Mouse (Mus musculus) spleen, embryonic (tissue): ENCODE results near the gene AC124502.3.

Experiments used
- CTCF ChIA-PET: fragments of 350-600 bp; sonication (Branson Sonifier 250); formaldehyde crosslinking; loops from one replicate; lab custom pipeline; 2022; lab: Charles Lee

Gene AC124502.3

DNA sequence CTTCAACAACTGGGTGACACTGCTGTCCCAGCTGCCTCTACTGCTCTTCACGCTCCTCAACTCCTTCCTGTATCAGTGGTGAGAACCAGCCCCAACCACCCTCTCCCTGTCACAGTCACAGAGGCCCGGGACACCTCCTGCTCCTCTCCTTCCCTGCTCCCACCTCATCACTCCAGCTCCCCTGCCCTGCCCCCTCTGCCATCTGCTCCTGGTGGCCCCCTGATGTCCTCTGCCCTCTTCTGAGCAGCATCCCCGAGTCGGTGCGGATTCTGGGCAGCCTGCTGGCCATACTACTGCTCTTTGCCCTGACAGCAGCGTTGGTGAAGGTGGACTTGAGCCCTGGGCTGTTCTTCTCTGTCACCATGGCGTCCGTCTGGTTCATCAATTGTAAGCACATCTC, 12.6 kb upstream of the AC124502.3 start:
- CTCF ChIA-PET = no interaction called here

DNA sequence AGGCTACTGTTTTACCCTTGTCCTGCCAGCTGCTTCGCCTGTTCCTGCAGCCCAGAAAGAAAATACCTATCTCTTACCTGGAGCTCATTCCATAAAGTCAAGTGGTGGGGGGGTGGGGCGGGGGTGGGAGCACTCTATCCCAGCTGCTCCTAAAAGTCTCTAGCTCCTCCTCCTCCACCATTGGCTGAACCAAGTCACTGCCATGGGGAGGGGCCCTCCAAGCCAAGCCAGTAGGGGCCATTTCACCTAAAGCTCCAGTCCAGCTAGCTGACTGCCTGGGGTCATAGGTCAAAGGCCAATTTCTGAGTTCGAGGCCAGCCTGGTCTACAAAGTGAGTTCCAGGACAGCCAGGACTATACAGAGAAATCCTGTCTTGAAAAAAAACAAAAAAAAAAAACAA, 6.0 kb upstream of the AC124502.3 start:
- CTCF ChIA-PET = interaction anchor here (1.0 kb wide), 1 partner anchor 10 kb away, joined by 4 read pairs; no protein-coding TSS in a partner anchor

DNA sequence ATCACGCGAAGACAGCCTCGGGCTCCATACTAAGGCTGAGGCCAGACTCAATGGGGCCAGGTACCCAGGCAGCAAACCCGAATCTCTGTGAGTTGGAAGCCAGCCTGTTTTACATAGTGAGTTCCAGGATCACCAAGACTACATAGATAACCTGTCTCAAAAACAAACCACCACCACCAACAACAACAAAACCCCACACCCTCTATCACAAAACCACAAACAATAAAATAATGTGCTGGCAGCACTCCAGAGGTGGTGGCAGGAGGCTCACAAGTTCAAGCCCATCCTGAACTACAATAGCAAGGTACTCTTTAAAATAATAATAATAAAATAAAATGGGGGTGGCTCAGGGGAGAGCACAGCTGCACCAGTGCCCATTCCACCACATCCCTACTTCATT, 2.1 kb upstream of the AC124502.3 start:
- CTCF ChIA-PET = no interaction called here

DNA sequence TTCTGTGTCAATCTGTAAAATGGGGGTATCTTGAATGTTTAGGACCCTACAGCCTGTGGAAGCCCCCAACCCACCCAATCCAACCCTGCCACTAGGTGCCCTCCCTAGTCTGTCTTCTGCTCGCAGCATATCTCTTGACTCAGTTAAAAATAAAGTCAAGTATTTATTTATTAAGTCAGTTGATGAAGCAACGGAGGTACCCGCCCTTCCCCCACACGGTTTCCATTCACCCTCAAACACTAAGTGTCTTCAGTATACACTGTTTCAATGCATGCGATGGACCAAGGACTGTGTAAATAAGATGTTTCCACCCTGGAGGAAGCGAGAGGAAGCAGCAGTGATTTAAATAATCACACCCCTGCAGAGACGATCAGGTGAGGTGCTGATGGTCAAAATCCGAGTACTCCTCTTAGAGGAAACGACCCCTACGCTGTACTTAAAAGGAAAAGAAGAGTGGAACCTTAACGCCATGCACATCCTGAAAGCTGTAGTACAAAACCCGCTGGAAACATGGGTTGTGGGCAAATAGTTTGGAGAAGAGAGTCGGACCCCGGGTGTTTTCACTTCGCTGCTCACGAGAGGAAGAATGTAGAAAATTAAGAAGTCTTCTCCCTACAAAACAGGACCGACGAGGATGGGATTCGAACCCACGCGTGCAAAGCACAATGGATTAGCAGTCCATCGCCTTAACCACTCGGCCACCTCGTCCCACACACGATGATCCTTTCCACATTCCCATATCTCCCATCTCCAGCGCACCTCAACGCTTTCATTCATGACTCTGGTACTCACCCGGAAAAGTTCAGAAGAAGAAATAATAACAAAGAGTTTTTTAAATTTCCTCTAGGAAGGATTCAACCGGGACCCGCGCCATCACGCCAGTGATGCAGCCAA, 766 bp upstream of the AC124502.3 start:
- CTCF ChIA-PET = no interaction called here

DNA sequence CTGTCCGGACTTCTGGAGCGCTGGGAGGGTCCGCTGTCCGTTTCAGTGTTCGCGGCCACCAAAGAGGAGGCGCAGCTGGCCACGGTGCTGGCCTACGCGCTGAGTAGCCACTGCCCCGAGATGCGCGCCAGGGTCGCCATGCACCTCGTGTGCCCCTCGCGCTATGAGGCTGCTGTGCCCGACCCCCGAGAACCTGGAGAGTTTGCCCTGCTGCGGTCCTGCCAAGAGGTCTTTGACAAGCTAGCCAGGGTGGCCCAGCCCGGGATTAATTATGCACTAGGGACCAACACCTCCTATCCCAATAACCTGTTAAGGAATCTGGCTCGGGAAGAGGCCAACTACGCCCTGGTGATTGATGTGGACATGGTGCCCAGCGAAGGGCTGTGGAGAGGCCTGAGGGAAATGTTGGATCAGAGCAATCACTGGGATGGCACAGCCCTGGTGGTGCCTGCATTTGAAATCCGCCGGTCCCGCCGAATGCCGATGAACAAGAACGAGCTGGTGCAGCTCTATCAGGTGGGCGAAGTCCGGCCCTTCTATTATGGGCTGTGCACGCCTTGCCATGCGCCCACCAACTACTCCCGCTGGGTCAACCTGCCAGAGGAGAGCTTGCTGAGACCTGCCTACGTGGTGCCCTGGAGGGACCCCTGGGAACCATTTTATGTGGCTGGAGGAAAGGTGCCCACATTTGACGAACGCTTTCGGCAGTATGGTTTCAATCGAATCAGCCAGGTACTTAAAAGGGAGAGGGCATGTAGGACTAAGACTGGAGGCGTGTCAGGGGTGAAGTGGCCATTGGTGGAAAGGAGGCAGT, 817 bp downstream of the AC124502.3 start:
- CTCF ChIA-PET = no interaction called here

DNA sequence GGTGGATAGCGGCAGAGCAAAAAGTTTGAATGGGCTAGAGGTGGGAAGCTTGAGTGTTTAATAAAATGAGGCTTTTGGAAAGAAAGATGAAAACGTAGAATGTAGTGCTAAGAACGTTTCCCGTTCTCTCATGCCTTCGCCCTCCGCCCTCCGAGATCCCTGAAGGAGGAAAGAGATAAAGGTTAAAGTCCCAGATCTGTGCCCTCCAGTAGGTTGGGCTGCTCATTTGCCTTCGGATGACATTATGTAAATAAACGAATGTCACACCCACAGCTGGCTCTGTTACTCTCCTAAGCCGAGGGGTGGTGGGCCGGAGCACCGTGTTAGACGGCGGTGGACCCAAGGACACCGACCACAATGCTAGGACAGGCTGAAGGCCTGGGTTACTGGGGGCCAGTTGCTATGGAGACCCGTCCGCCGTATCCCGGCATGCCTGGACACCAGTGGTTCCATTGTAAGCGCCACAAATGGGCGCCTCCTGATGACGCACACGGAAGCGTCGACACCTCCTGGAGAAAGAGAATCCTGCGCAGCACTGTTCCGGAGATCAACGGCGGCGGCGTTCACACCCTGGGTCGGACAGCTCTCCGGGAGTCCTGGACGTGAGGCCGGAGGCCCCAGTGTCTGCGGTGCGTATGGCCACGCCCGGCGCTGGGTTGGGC, 2.3 kb downstream of the AC124502.3 start, which contains the start of gene Brms1:
Gene Brms1 (plus strand): TSS at position 493 of the 662 bp plus-strand sequence.
- CTCF ChIA-PET = interaction anchor here (1.1 kb wide), 1 partner anchor 13 kb away, joined by 4 read pairs; no protein-coding TSS in a partner anchor

DNA sequence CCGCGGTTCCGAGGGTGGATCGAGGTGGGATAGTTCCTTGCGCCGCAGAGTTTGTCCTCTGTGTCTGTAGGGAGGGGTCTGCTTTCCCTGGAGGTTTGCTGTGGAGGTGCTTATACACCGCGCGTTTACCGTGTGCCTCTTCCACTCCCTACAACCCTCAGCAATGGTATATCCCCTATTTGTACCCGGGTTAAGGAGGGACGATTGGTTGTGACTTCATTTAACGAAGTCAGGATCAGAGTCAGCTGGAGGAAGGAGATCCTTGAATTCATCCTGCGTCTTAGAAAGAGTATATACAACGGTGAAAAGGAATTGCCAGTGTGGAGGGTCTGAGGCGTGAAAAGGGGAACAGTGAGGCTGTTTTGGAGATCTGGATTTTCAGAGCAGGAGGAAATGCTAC, 2.9 kb downstream of the AC124502.3 start:
- CTCF ChIA-PET = interaction anchor here (1.1 kb wide), 1 partner anchor 12 kb away, joined by 4 read pairs; no protein-coding TSS in a partner anchor

DNA sequence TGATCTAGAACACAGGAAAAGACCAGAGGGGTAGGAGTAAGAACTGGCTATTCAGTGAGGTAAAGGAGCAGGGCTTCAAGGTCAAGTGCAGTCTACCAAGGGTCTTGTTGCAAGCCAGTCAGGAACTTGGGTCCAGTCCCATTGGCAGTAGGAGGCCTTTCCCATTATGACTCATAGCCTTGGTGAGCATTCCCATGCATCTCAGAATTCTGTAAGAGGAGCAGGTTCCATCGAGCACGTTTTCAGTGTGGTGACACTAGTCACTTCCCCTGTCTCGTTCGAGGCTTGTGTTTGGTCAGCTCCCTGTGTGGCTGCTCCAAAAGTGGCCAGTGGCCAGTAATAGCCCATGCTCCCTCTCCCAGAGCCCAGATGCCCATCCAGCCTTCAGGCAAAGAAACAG, 6.8 kb downstream of the AC124502.3 start:
- CTCF ChIA-PET = no interaction called here

DNA sequence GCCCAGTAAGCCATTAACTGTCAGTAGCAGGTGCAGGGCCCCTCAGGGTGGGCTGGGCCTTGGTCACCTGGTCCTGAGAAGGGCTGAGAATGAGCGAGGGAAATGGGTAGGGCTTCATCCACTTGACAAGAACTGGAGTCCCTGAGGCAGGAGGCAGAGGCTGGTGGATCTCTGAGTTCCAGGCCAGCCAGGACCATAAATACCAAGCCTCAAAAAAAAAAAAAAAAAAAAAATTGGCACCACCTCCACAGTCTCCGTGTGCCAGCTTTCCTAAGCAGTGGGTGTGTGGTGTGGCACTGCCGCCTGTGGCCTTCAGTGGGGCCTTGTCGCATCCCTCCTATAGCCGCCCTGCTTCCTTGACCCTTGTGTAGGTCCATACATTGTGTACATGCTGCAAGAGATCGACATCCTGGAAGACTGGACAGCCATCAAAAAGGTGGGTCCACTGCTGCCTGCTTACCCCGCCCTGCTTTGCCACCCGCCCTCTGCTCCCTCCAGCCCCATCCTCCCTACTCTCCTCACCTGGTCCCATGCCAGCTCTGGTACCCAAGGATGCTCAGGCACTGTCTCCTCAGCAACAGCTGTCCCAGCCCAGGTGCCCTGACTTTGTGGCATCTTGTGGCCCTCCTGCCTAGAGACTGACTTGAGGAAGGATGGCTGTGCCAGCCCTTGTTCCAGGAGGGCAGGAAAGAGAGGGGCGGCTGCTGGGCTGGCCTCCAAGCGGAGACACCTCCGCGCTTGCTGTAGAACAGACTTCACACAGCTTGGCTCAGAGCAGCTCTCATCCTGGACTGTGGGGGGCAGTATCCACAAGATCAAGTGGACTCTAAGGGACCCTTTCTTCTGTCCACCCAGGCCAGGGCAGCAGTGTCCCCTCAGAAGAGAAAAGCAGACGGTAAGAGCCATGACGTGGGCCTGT, 9.7 kb downstream of the AC124502.3 start:
- CTCF ChIA-PET = no interaction called here

DNA sequence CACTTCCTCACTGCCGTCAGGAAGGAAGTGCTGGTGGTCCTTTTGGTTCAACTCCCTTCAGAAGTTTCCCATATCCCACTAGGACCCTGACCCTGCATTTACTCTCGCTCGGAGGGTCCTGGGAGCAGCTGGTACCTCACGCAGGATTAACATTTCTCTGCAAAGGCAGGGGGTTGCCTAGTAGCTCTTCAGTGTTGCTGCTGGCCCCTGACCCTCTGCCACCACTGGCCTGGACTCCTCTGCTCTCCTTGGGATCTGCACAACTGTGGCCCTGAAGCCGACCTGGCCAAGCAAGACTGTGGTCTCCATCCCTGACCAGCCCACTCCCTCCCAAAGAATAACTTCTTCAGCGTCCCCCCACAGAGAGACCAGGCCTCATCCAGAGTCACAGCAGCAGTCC, 10.6 kb downstream of the AC124502.3 start:
- CTCF ChIA-PET = interaction anchor here (0.5 kb wide), 1 partner anchor 862 kb away, joined by 3 read pairs; no protein-coding TSS in a partner anchor

DNA sequence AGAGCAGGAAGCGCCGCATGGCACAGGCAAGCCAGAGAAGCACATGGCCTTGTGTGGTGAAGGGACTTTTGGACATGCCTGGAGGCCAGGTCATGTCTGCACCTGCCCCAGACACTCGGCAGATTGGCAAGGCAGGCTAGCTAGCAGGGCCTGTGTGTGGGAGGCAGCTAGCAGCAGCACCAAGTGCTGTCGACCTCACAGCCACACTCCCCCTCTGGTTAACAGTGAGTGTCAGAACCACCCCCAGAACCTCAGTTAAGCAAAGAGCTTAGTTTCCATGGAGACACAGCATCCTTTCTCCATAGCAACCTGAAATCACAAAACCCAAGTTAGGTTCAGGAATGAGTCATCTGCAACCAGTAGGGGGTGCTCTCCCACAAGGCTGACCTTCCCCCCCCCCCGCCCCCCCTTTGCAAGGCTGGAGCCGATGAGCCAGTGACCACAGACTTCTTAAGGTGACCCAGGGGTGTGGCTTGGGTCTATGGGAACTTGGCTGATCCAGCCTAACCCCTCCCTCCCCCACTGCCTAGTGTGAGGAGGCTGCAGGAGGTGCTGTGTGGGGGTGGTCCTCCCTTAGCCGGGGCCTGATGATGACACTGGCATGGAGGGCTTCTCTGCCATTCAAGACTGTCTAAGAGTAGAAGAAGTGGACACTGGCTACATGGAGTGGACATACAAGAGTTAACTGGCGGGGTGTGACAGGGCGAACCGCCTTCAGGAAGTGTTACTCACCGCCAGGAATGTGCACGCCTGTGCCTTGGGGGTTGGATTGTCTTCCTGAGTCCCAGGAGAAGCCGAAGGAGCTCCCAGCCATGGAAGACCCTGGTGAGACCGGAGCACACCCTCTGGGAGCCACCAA, 11.6 kb downstream of the AC124502.3 start, which contains the start of gene Rin1:
Gene Rin1 (plus strand): TSS at position 435 of the 859 bp plus-strand sequence.
- CTCF ChIA-PET = interaction anchor here (0.5 to 0.7 kb wide), 2 partner anchors 18 to 863 kb away, joined by 3 read pairs; partner anchors contain the start of gene Cd248

DNA sequence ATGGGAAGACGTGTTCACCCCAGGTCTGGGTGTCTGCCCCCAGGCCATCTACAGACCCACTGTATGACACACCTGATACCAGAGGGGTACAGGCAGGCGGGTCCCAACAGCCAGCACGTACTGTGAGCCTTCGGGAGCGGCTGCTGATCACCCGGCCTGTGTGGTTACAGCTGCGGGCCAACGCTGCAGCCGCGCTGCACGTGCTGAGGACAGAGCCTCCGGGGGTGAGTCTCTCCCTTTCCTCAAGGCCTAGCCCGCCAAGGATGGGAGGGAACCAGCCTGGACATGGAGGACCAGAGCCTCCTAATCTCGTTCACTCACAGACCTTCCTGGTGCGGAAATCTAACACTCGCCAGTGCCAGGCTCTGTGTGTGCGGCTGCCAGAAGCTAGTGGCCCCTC, 12.3 kb downstream of the AC124502.3 start:
- CTCF ChIA-PET = interaction anchor here (0.6 kb wide), 1 partner anchor 551 kb away, joined by 3 read pairs; the partner anchor contains the start of gene Rnaseh2c

DNA sequence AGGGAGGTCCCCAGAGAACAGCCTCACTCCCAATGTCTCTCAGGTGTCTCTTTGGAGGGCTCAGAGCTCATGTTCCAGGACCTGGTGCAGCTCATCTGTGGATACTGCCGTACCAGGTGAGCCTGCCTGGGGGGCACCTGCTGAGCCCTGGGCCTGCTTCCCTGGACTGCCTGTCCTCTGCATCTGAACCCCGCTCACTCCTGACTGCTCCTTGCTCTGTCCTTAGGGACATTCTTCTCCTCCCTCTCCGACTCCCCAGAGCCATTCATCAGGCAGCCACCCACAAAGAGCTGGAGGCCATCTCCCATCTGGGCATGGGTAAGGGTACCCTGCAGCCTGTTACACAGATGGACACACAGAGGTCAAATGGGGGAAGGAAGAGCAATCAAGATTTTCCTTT, 12.8 kb downstream of the AC124502.3 start:
- CTCF ChIA-PET = interaction anchor here (0.6 kb wide), 1 partner anchor 550 kb away, joined by 3 read pairs; the partner anchor contains the start of gene Rnaseh2c

DNA sequence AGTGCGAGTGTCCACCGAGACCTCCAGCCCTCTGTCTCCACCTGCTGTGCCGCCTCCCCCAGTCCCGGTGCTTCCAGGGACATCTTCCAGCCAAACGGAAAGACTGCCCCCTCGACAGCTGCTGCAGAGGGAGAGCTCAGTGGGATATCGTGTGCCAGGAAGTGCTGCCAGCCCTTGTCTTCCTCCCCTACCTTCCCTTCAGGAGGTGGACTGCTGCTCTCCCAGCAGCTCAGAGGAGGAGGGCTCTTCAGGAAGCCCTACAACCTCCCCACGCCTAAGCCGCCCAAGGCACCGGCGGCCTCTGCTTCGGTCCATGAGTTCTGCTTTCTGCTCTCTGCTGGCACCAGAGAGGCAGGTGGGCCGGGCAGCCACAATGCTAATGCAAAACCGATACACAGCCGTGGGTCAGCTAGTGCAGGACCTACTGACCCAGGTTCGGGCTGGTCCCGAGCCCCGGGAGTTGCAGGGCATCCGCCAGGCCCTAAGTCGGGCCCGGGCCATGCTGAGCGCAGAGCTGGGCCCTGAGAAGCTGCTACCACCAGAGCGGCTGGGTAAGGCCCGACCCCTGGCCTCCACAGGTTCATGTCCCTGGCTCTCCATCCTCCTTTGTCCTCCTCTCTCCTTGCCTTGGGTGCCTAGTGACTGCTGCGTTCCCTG, 13.6 kb downstream of the AC124502.3 start:
- CTCF ChIA-PET = no interaction called here

DNA sequence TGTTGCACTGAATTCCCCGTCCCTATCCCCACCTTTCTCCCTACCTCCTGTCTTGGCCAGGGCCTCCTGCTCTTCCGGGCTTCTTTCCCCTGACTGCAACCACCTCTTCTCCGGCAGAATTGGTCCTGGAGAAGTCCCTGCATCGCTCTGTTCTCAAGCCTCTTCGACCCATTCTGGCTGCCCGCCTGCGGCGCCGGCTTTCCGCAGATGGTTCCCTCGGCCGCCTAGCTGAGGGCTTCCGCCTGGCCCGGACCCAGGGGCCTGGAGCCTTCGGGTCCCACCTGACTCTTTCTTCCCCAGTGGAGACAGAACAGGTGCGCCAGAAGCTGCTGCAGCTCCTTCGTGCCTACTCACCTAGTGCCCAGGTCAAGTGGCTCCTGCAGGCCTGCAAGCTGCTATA, 14.2 kb downstream of the AC124502.3 start:
- CTCF ChIA-PET = no interaction called here

DNA sequence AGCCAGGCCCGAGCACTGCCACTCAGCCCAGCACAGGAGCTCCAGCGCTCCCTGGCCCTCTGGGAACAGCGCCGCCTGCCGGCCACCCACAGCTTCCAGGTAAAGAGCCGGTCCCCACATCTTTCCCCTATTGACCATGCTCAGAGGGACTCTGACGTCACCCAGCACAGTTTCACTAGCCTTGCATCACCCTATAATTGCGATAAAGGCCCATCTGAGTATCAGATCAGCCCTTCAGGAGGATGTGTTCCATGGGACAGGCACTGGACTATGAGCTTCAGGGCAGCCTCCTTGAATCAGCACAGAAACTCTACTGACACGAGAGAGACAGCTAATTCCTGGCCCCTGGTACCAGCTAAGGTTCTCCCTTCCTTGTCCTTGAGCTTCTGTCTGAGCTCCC, 15.2 kb downstream of the AC124502.3 start:
- CTCF ChIA-PET = interaction anchor here (1.0 to 1.1 kb wide), 2 partner anchors 13 to 46 kb away, joined by 3 to 4 read pairs; partner anchors contain the start of gene Brms1

DNA sequence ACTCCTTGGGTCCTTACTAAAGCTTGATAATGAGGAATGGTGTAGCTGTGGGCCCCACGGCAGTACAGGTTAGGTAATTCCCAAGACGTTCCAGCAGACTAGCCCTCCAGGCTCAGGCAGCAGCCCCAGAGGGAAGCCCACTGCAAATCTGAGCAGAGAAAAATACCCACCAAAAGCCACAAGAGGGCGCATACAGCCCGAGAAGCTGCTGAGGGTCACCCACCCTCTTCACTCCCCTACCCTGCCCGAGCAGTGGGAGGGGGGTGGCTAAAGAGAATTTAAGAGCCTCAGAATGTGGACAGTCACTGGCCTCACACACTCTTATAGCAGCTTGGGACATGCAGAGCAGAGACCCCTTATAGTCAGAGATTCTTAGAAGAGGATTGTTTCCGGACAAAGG, 17.6 kb downstream of the AC124502.3 start:
- CTCF ChIA-PET = interaction anchor here (0.8 to 1.2 kb wide), 2 partner anchors 14 to 37 kb away, joined by 3 read pairs; no protein-coding TSS in a partner anchor
